Mouse (Mus musculus) MEL (cell line): ENCODE results near the gene Itm2c. TPM values are rescaled to one million over a fixed set of nuclear protein-coding genes. Genes with fewer than 3 reads are reported as not detected.

Experiments
- DNase-seq: peaks from one replicate; pipeline ENCODE4 v3.0.0; 2011; ENCODE audit warnings: low read depth, low spot score
- H3K27ac ChIP-seq: 2 replicates; pipeline ENCODE4 v1.5.1; 2012; ENCODE audit warnings: low read depth, mild to moderate bottlenecking, control low read depth, low read length, moderate library complexity; ENCODE audit not compliant: control insufficient read depth
- H3K27me3 ChIP-seq, 2 experiments: fragments of 150-350 bp in 1 of 2; sonication (generic) in 1 of 2; 2 replicates each; pipeline ENCODE4 v1.6.1; 2012; ENCODE audit warnings: low read length in 2 of 2, mild to moderate bottlenecking in 2 of 2, improper control_type of control experiment in 1 of 2, moderate library complexity in 1 of 2; ENCODE audit not compliant: insufficient read depth in 2 of 2, control insufficient read depth in 1 of 2
- H3K36me3 ChIP-seq, 2 experiments: 2 replicates each; pipeline ENCODE4 v1.6.1; 2012 to 2014; ENCODE audit warnings: low read length in 2 of 2, improper control_type of control experiment in 1 of 2, inconsistent platforms in 1 of 2, mild to moderate bottlenecking in 1 of 2; ENCODE audit not compliant: insufficient read depth in 2 of 2, control insufficient read depth in 1 of 2
- H3K4me1 ChIP-seq, 2 experiments: fragments of 150-350 bp in 1 of 2; sonication (generic) in 1 of 2; 2 replicates each; pipeline ENCODE4 v1.6.1; 2012; ENCODE audit warnings: low read length in 2 of 2, improper control_type of control experiment in 1 of 2, mild to moderate bottlenecking in 1 of 2; ENCODE audit not compliant: insufficient read depth in 2 of 2, control insufficient read depth in 1 of 2
- H3K4me3 ChIP-seq, 2 experiments: fragments of 150-350 bp in 1 of 2; sonication (generic) in 1 of 2; 2 replicates each; pipeline ENCODE4 v1.5.1; 2012; ENCODE audit warnings: low read depth in 2 of 2, low read length in 2 of 2, mild to moderate bottlenecking in 2 of 2, moderate library complexity in 2 of 2, control low read depth in 1 of 2, improper control_type of control experiment in 1 of 2; ENCODE audit not compliant: control insufficient read depth in 1 of 2, insufficient read depth in 1 of 2
- H3K79me2 ChIP-seq: 2 replicates; pipeline ENCODE4 v1.6.1; 2012; ENCODE audit warnings: mild to moderate bottlenecking, low read length, moderate library complexity; ENCODE audit not compliant: control insufficient read depth, poor library complexity, insufficient read depth
- H3K9ac ChIP-seq: 2 replicates; pipeline ENCODE4 v1.6.1; 2012; ENCODE audit warnings: low read depth, mild to moderate bottlenecking, control low read depth, low read length, moderate library complexity; ENCODE audit not compliant: control insufficient read depth, poor library complexity, severe bottlenecking
- H3K9me3 ChIP-seq: fragments of 150-350 bp; sonication (generic); replicated peaks from 2 replicates; pipeline ENCODE4 v1.6.1; 2012; ENCODE audit warnings: mild to moderate bottlenecking, low read length, improper control_type of control experiment, moderate library complexity; ENCODE audit not compliant: insufficient read depth
- BHLHE40 ChIP-seq: IDR thresholded peaks from 2 replicates; pipeline ENCODE4 v1.6.1; 2012; ENCODE audit warnings: low read depth, mild to moderate bottlenecking, inconsistent platforms, low read length, improper control_type of control experiment, borderline replicate concordance
- CHD1 ChIP-seq: IDR thresholded peaks from 2 replicates; pipeline ENCODE4 v1.6.1; 2012; ENCODE audit warnings: low read depth, mild to moderate bottlenecking, inconsistent platforms, low read length, improper control_type of control experiment
- CHD2 ChIP-seq: IDR thresholded peaks from 2 replicates; pipeline ENCODE4 v1.6.1; 2011; ENCODE audit warnings: low read length, improper control_type of control experiment
- CTCF ChIP-seq, 3 experiments: IDR thresholded peaks in 2 of 3; conservative IDR thresholded peaks in 1 of 3; 2 replicates each; pipeline ENCODE4 v1.5.1; 2011 to 2012; ENCODE audit warnings: low read length in 3 of 3, low read depth in 2 of 3, mild to moderate bottlenecking in 2 of 3, improper control_type of control experiment in 1 of 3, inconsistent platforms in 1 of 3, mixed read lengths in 1 of 3, moderate library complexity in 1 of 3; ENCODE audit not compliant: control insufficient read depth in 1 of 3, insufficient read depth in 1 of 3, poor library complexity in 1 of 3, severe bottlenecking in 1 of 3
- ETS1 ChIP-seq: IDR thresholded peaks from 2 replicates; pipeline ENCODE4 v1.6.1; 2012; ENCODE audit warnings: low read depth, mild to moderate bottlenecking, inconsistent platforms, low read length, improper control_type of control experiment, moderate library complexity
- GABPA ChIP-seq: IDR thresholded peaks from 2 replicates; pipeline ENCODE4 v1.6.1; 2012; ENCODE audit warnings: low read depth, mild to moderate bottlenecking, inconsistent platforms, low read length, improper control_type of control experiment, moderate library complexity
- JUND ChIP-seq: IDR thresholded peaks from 2 replicates; pipeline ENCODE4 v1.6.1; 2011; ENCODE audit warnings: low read depth, mild to moderate bottlenecking, improper control_type of control experiment, low read length
- KAT2A ChIP-seq: conservative IDR thresholded peaks from 2 replicates; pipeline ENCODE4 v1.6.1; 2012; ENCODE audit warnings: low read depth, low read length, improper control_type of control experiment, inconsistent platforms
- MAFK ChIP-seq: IDR thresholded peaks from 2 replicates; pipeline ENCODE4 v1.6.1; 2011; ENCODE audit warnings: low read depth, mild to moderate bottlenecking, low read length, improper control_type of control experiment, borderline replicate concordance
- MAX ChIP-seq: IDR thresholded peaks from 2 replicates; pipeline ENCODE4 v1.6.1; 2011; ENCODE audit warnings: low read length, improper control_type of control experiment
- MEF2A ChIP-seq: IDR thresholded peaks from 2 replicates; pipeline ENCODE4 v1.6.1; 2014; ENCODE audit warnings: low read depth, mild to moderate bottlenecking, inconsistent platforms, low read length, improper control_type of control experiment; ENCODE audit not compliant: poor library complexity, insufficient replicate concordance, severe bottlenecking; ENCODE audit errors: extremely low read depth
- NELFE ChIP-seq: IDR thresholded peaks from 2 replicates; pipeline ENCODE4 v1.6.1; 2011; ENCODE audit warnings: low read depth, low read length, improper control_type of control experiment
- NRF1 ChIP-seq: IDR thresholded peaks from 2 replicates; pipeline ENCODE4 v1.6.1; 2014; ENCODE audit warnings: low read depth, mild to moderate bottlenecking, inconsistent platforms, low read length, improper control_type of control experiment, moderate library complexity; ENCODE audit not compliant: poor library complexity, insufficient read depth, severe bottlenecking
- POLR2A ChIP-seq, 2 experiments: IDR thresholded peaks; 2 replicates each; pipeline ENCODE4 v1.6.1; 2011 to 2012; ENCODE audit warnings: low read length in 2 of 2, mild to moderate bottlenecking in 2 of 2, control low read depth in 1 of 2, improper control_type of control experiment in 1 of 2, low read depth in 1 of 2, moderate library complexity in 1 of 2; ENCODE audit not compliant: control insufficient read depth in 1 of 2, insufficient read depth in 1 of 2, poor library complexity in 1 of 2
- RCOR1 ChIP-seq: IDR thresholded peaks from 2 replicates; pipeline ENCODE4 v1.6.1; 2012; ENCODE audit warnings: low read depth, mild to moderate bottlenecking, inconsistent platforms, low read length, improper control_type of control experiment
- SIN3A ChIP-seq: IDR thresholded peaks from 2 replicates; pipeline ENCODE4 v1.6.1; 2012; ENCODE audit warnings: low read length, improper control_type of control experiment, inconsistent platforms
- SMC3 ChIP-seq: IDR thresholded peaks from 2 replicates; pipeline ENCODE4 v1.6.1; 2011; ENCODE audit warnings: low read depth, low read length, improper control_type of control experiment
- TAL1 ChIP-seq: IDR thresholded peaks from 2 replicates; pipeline ENCODE4 v1.6.1; 2012; ENCODE audit warnings: mild to moderate bottlenecking, inconsistent platforms, low read length, moderate library complexity, mixed read lengths
- UBTF ChIP-seq: IDR thresholded peaks from 2 replicates; pipeline ENCODE4 v1.6.1; 2012; ENCODE audit warnings: low read depth, mild to moderate bottlenecking, inconsistent platforms, low read length, improper control_type of control experiment, moderate library complexity, borderline replicate concordance; ENCODE audit not compliant: insufficient read depth
- USF1 ChIP-seq: IDR thresholded peaks from 2 replicates; pipeline ENCODE4 v1.6.1; 2014; ENCODE audit warnings: low read depth, mild to moderate bottlenecking, inconsistent platforms, low read length, improper control_type of control experiment, moderate library complexity
- USF2 ChIP-seq, 2 experiments: IDR thresholded peaks; 2 replicates each; pipeline ENCODE4 v1.6.1; 2011 to 2012; ENCODE audit warnings: improper control_type of control experiment in 2 of 2, low read length in 2 of 2, borderline replicate concordance in 1 of 2, inconsistent platforms in 1 of 2, low read depth in 1 of 2, mild to moderate bottlenecking in 1 of 2; ENCODE audit not compliant: insufficient read depth in 1 of 2
- ZC3H11A ChIP-seq: IDR thresholded peaks from 2 replicates; pipeline ENCODE4 v1.6.1; 2012; ENCODE audit warnings: low read depth, mild to moderate bottlenecking, inconsistent platforms, low read length, improper control_type of control experiment
- polyA plus RNA-seq, 2 experiments: library from polyadenylated mRNA; stranded (reverse) in 1 of 2; unstranded in 1 of 2; fragments of >175 nt in 1 of 2; fragments of >200 nt in 1 of 2; gene quantifications; 2 replicates each; pipeline versions ENCODE4 v1.2.1 to v1.2.4; 2012; ENCODE audit warnings: low replicate concordance in 2 of 2, low read depth in 1 of 2; ENCODE audit not compliant: insufficient read length in 2 of 2, insufficient read depth in 1 of 2, missing spikeins in 1 of 2
- total RNA-seq: library from RNA; depleted of rRNA; stranded (reverse); fragments of 300-350 nt; gene quantifications from 2 replicates; pipeline ENCODE4 v1.2.3, GENCODE M21; 2012

The Itm2c gene
- total and polyA plus RNA-seq, 3 experiments: 24.8 to 28.2 TPM; not detected in 1

- Histone ChIP-seq H3K27ac (no peak overlapping the region), H3K4me3 (no peak overlapping the region), H3K9me3 (no peaks in the 10 kb centered on the region), H3K9ac (no peak overlapping the region), H3K36me3 (no peaks in the 10 kb centered on the region), H3K4me1 (no peaks in the 10 kb centered on the region), H3K27me3 (peaks cover 0 to 1% of the 10 kb centered on the region in 2 experiments; a peak in 2 of 4 replicates), H3K79me2 (no peaks in the 10 kb centered on the region)
- TF ChIP-seq JUND (no peak), USF2 (IDR thresholded peaks at IDR 0.05; ENCODE audit: borderline replicate concordance in 1 of 2, insufficient read depth in 1 of 2, low read depth in 1 of 2, low read length in 2 of 2) (no peak), KAT2A (no peak), POLR2A (IDR thresholded peaks at IDR 0.05; ENCODE audit: control insufficient read depth in 1 of 2, insufficient read depth in 1 of 2, low read depth in 1 of 2, low read length in 2 of 2, poor library complexity in 1 of 2) (no peak), GABPA (no peak), MAX (no peak), USF1 (no peak), CTCF (IDR thresholded peaks at IDR 0.05 in 2 of 3, conservative IDR thresholded peaks at IDR 0.05 in 1 of 3; ENCODE audit: control insufficient read depth in 1 of 3, insufficient read depth in 1 of 3, low read depth in 2 of 3, low read length in 3 of 3, poor library complexity in 1 of 3, severe bottlenecking in 1 of 3) (no peak), CHD2 (no peak), TAL1 (no peak), RCOR1 (no peak), MEF2A (no peak), MAFK (no peak), NELFE (no peak), NRF1 (no peak), ZC3H11A (no peak), CHD1 (no peak)
- DNase-seq: no peak
These were observed 22.9 kb downstream of the Itm2c start for GRCm38 (mm10) chr1:85916830-85917450.

- H3K4me1 ChIP-seq: no peaks in the 10 kb centered on the region
These were observed 25.5 kb downstream of the Itm2c start for GRCm38 (mm10) chr1:85919621-85920020.

More at GRCm38 (mm10) chr1:85919621-85920020, 25.5 kb downstream of the Itm2c start:
- TF ChIP-seq SMC3: no peak
- TF ChIP-seq UBTF: no peak
- TF ChIP-seq MAX: no peak
- no peak for TF ChIP-seq BHLHE40
- TF ChIP-seq ZC3H11A: no peak
- no peak for TF ChIP-seq USF1
- no peak for TF ChIP-seq RCOR1
- no peak for TF ChIP-seq SIN3A
- TF ChIP-seq CHD1: no peak
- no peak for TF ChIP-seq CHD2
- no peak for TF ChIP-seq ETS1
- no peaks in the 10 kb centered on the region for H3K9me3 ChIP-seq
- no peak for DNase-seq
- H3K27me3 ChIP-seq: peaks cover 0 to 3% of the 10 kb centered on the region in 2 experiments; a peak in 2 of 4 replicates
- no peak overlapping the region for H3K9ac ChIP-seq
- no peak overlapping the region for H3K27ac ChIP-seq
- no peak overlapping the region for H3K4me3 ChIP-seq
- no peaks in the 10 kb centered on the region for H3K79me2 ChIP-seq
- H3K36me3 ChIP-seq: no peaks in the 10 kb centered on the region
